Mouse (Mus musculus) forebrain, embryonic 11.5 days (tissue): ENCODE data around the gene Trabd. TPM values are rescaled to one million over a fixed set of nuclear protein-coding genes. Genes with fewer than 3 reads are reported as not detected.

Experiments used
- ATAC-seq: fragments of 200-750 bp; cut with Nextera tagmentation; replicated peaks from 2 replicates; pipeline ENCODE4 v1.8.0; 2017; ENCODE audit warnings: moderate TSS enrichment; ENCODE audit not compliant: low FRiP score
- DNase-seq: peaks from one replicate; pipeline ENCODE4 v3.0.0-alpha.2; 2017; ENCODE audit warnings: low spot score
- H3K27ac ChIP-seq: fragments of 300-500 bp; sonication (generic); 2 replicates; pipeline ENCODE4 v1.5.1; 2014; ENCODE audit warnings: low read depth, low read length
- H3K27me3 ChIP-seq: fragments of 300-500 bp; sonication (generic); 2 replicates; pipeline ENCODE4 v1.6.1; 2014; ENCODE audit warnings: mild to moderate bottlenecking, low read length, mixed read lengths; ENCODE audit not compliant: control insufficient read depth, insufficient read depth
- H3K36me3 ChIP-seq: fragments of 300-500 bp; sonication (generic); 2 replicates; pipeline ENCODE4 v1.6.1; 2014; ENCODE audit warnings: mild to moderate bottlenecking, low read length, moderate library complexity, mixed read lengths; ENCODE audit not compliant: control insufficient read depth, insufficient read depth
- H3K4me1 ChIP-seq: fragments of 300-500 bp; sonication (generic); replicated peaks from 2 replicates; pipeline ENCODE4 v1.6.1; 2014; ENCODE audit warnings: low read length, mixed read lengths; ENCODE audit not compliant: control insufficient read depth, insufficient read depth
- H3K4me2 ChIP-seq: fragments of 300-500 bp; sonication (generic); 2 replicates; pipeline ENCODE4 v1.6.1; 2014; ENCODE audit warnings: low read depth, mild to moderate bottlenecking, low read length, moderate library complexity, mixed read lengths; ENCODE audit not compliant: severe bottlenecking
- H3K4me3 ChIP-seq: fragments of 300-500 bp; sonication (generic); 2 replicates; pipeline ENCODE4 v1.5.1; 2014; ENCODE audit warnings: low read depth, low read length
- H3K9ac ChIP-seq: fragments of 300-500 bp; sonication (generic); 2 replicates; pipeline ENCODE4 v1.6.1; 2014; ENCODE audit warnings: low read length
- H3K9me3 ChIP-seq: fragments of 300-500 bp; sonication (generic); 2 replicates; pipeline ENCODE4 v1.6.1; 2016; ENCODE audit warnings: low read length, mixed read lengths; ENCODE audit not compliant: control insufficient read depth
- WGBS: fragments of 180-500 bp; shearing (Covaris S2); extraction: QIAGEN DNeasy Blood & Tissue Kit; methylation state at CpG from one replicate; pipeline ENCODE4 v1.1.7; 2014; 5-methylcytosine and 5-hydroxymethylcytosine counted together
- polyA plus RNA-seq: library from polyadenylated mRNA; unstranded; fragments of >200 nt; fragmentation: Nextera tagmentation; extraction: Ambion mirVana; gene quantifications from 2 replicates; pipeline ENCODE4 v1.2.1, GENCODE M21; 2014

The Trabd gene
- polyA plus RNA-seq, 1 experiment from 2014 or later = 55.8 TPM

GRCm38 (mm10) chr15:89069336-89069840 lies 5.5 kb upstream of the Trabd start:
- DNase-seq (no peak), ATAC-seq (no peak)
- Histone ChIP-seq H3K36me3 (no peaks in the 10 kb centered on the region), H3K4me1 (no peaks in the 10 kb centered on the region), H3K4me2 (no peak overlapping the region), H3K9me3 (no peaks in the 10 kb centered on the region), H3K9ac (no peak overlapping the region), H3K4me3 (no peak overlapping the region), H3K27me3 (peaks cover 24% of the 10 kb centered on the region), H3K27ac (no peak overlapping the region)
- 79% methylated on average over 19 of the region's 19 CpGs for WGBS

GRCm38 (mm10) chr15:89070606-89071005 lies 4.3 kb upstream of the Trabd start:
- Histone ChIP-seq H3K4me2 (no peak overlapping the region), H3K9ac (no peak overlapping the region), H3K27ac (no peak overlapping the region), H3K9me3 (no peaks in the 10 kb centered on the region), H3K27me3 (peaks cover 24% of the 10 kb centered on the region), H3K4me1 (peaks cover 8% of the 10 kb centered on the region), H3K4me3 (no peak overlapping the region), H3K36me3 (no peaks in the 10 kb centered on the region)
- no peak for ATAC-seq
- WGBS = 75% methylated on average over 24 of the region's 24 CpGs
- no peak for DNase-seq

- H3K27me3 ChIP-seq = no peaks in the 10 kb centered on the region
- H3K4me2 ChIP-seq = no peak overlapping the region
- ATAC-seq = no peak
- DNase-seq = no peak
- H3K9me3 ChIP-seq = no peaks in the 10 kb centered on the region
- H3K27ac ChIP-seq = no peak overlapping the region
- H3K36me3 ChIP-seq = no peaks in the 10 kb centered on the region
- no peak overlapping the region for H3K4me3 ChIP-seq
- H3K9ac ChIP-seq = no peak overlapping the region
- peaks cover 16% of the 10 kb centered on the region for H3K4me1 ChIP-seq
- WGBS = 88% methylated on average over 10 of the region's 10 CpGs
Observed at GRCm38 (mm10) chr15:89073993-89074603, 826 bp upstream of the Trabd start.

- Histone ChIP-seq H3K27ac (peak overlapping the region; percentile 71), H3K36me3 (no peaks in the 10 kb centered on the region), H3K9me3 (no peaks in the 10 kb centered on the region), H3K4me1 (peaks cover 16% of the 10 kb centered on the region), H3K4me2 (peak overlapping the region; percentile 90), H3K9ac (peak overlapping the region; percentile 83), H3K27me3 (no peaks in the 10 kb centered on the region), H3K4me3 (peak overlapping the region; percentile 85)
- WGBS = 1% methylated on average over 32 of the region's 59 CpGs
- DNase-seq (peak; percentile 95), ATAC-seq (peak; percentile 88)
Observed at GRCm38 (mm10) chr15:89075478-89076147, 689 bp downstream of the Trabd start.

- Histone ChIP-seq H3K4me1 (peaks cover 16% of the 10 kb centered on the region), H3K4me3 (peak overlapping the region; percentile 85), H3K9ac (peak overlapping the region; percentile 83), H3K36me3 (no peaks in the 10 kb centered on the region; the same call in 1 of the 2 replicates), H3K4me2 (peak overlapping the region; percentile 90), H3K27ac (peak overlapping the region; percentile 57), H3K9me3 (no peaks in the 10 kb centered on the region), H3K27me3 (no peaks in the 10 kb centered on the region)
- DNase-seq (no peak), ATAC-seq (peak; percentile 38)
- under 1% methylated on average over 30 of the region's 39 CpGs for WGBS
Observed at GRCm38 (mm10) chr15:89076156-89076731, 1.3 kb downstream of the Trabd start.

GRCm38 (mm10) chr15:89078208-89078836 lies 3.4 kb downstream of the Trabd start:
- Histone ChIP-seq H3K4me3 (no peak overlapping the region), H3K4me2 (peak overlapping the region; percentile 11; the same call in 1 of the 2 replicates), H3K36me3 (no peaks in the 10 kb centered on the region; the same call in 1 of the 2 replicates), H3K9ac (no peak overlapping the region), H3K27ac (no peak overlapping the region), H3K9me3 (no peaks in the 10 kb centered on the region), H3K27me3 (no peaks in the 10 kb centered on the region), H3K4me1 (peaks cover 16% of the 10 kb centered on the region)
- no peak for DNase-seq
- 71% methylated on average over 9 of the region's 9 CpGs for WGBS
- ATAC-seq = no peak

GRCm38 (mm10) chr15:89083906-89084305 lies 9.0 kb downstream of the Trabd start:
- Histone ChIP-seq H3K36me3 (peaks cover 2% of the 10 kb centered on the region; the same call in 1 of the 2 replicates), H3K9ac (no peak overlapping the region), H3K27ac (no peak overlapping the region), H3K4me1 (peaks cover 3% of the 10 kb centered on the region; the same call in 1 of the 2 replicates), H3K27me3 (no peaks in the 10 kb centered on the region), H3K4me2 (no peak overlapping the region), H3K9me3 (no peaks in the 10 kb centered on the region), H3K4me3 (no peak overlapping the region)
- ATAC-seq (no peak), DNase-seq (no peak)
- 95% methylated on average over 1 of the region's 1 CpGs for WGBS

GRCm38 (mm10) chr15:89084826-89085225 lies 9.9 kb downstream of the Trabd start:
- Histone ChIP-seq H3K27ac (no peak overlapping the region), H3K4me2 (no peak overlapping the region), H3K4me1 (peaks cover 3% of the 10 kb centered on the region; the same call in 1 of the 2 replicates), H3K27me3 (no peaks in the 10 kb centered on the region), H3K36me3 (peaks cover 2% of the 10 kb centered on the region; the same call in 1 of the 2 replicates), H3K4me3 (no peak overlapping the region), H3K9me3 (no peaks in the 10 kb centered on the region), H3K9ac (no peak overlapping the region)
- WGBS = 84% methylated on average over 2 of the region's 2 CpGs
- DNase-seq (no peak), ATAC-seq (no peak)
